Mouse (Mus musculus): ENCODE measurements around the gene Rnf41. TPM values are rescaled to one million over a fixed set of nuclear protein-coding genes. Genes with fewer than 3 reads are reported as not detected.

Gene Rnf41
- polyA plus RNA-seq (2021), result 43.3 TPM

GRCm38 (mm10) chr10:128411211-128412054 lies at the start of gene Rnf41, which contains the start of gene Nabp2:
Rnf41 (plus strand) TSS chr10:128411657.
Nabp2 (minus strand) TSS chr10:128411492.
- in situ Hi-C loops (cut with MboI; ENCODE audit: low pct_unique_long_range_greater_than_20kb), result no loop called here
- H3K27me3 ChIP-seq, result no peaks in the 10 kb centered on the region
- ATAC-seq, result peak; percentile 81
- peak; percentile 83 for DNase-seq (ENCODE audit: low read depth, low spot score)
- POLR2A ChIA-PET, result interaction anchor here (0.6 to 1.8 kb wide), 11 partner anchors 10 to 89 kb away, joined by 3 to 7 read pairs (median 4); partner anchors contain the start of genes Ankrd52 and Coq10a
- no peak for TF ChIP-seq CTCF (IDR thresholded peaks at IDR 0.05)
- CTCF ChIA-PET, result interaction anchor here (0.9 to 2.0 kb wide), 11 partner anchors 9 to 136 kb away, joined by 3 to 10 read pairs (median 3); partner anchors contain the start of genes Ankrd52, Coq10a, Myl6 and Zc3h10

- no peak for DNase-seq (ENCODE audit: low read depth, low spot score)
- no peaks in the 10 kb centered on the region for H3K27me3 ChIP-seq
- CTCF ChIA-PET, result interaction anchor here (0.7 to 9.0 kb wide), 9 partner anchors 8 to 94 kb away, joined by 3 to 56 read pairs (median 4); no protein-coding TSS in a partner anchor
- in situ Hi-C loops (cut with MboI; ENCODE audit: low pct_unique_long_range_greater_than_20kb), result no loop called here
- no peak for TF ChIP-seq CTCF (IDR thresholded peaks at IDR 0.05)
- no peak for ATAC-seq
- POLR2A ChIA-PET, result interaction anchor here (1.4 kb wide), 1 partner anchor 15 kb away, joined by 3 read pairs; the partner anchor contains the start of gene Ankrd52
These were observed 49.6 kb upstream of the Rnf41 start for GRCm38 (mm10) chr10:128361836-128362235.

GRCm38 (mm10) chr10:128362568-128362967 lies 48.9 kb upstream of the Rnf41 start:
- no peak for DNase-seq (ENCODE audit: low read depth, low spot score)
- in situ Hi-C loops (cut with MboI; ENCODE audit: low pct_unique_long_range_greater_than_20kb), result no loop called here
- no peak for ATAC-seq
- peak; percentile 69 for TF ChIP-seq CTCF (IDR thresholded peaks at IDR 0.05)
- H3K27me3 ChIP-seq, result no peaks in the 10 kb centered on the region
- CTCF ChIA-PET, result interaction anchor here (1.1 to 9.0 kb wide), 8 partner anchors 8 to 88 kb away, joined by 3 to 56 read pairs (median 4); no protein-coding TSS in a partner anchor
- POLR2A ChIA-PET, result no interaction called here

- TF ChIP-seq CTCF (IDR thresholded peaks at IDR 0.05), result no peak
- no peaks in the 10 kb centered on the region for H3K27me3 ChIP-seq
- DNase-seq (ENCODE audit: low read depth, low spot score) (no peak), ATAC-seq (no peak)
- CTCF ChIA-PET, result interaction anchor here (0.9 to 3.8 kb wide), 3 partner anchors 9 to 43 kb away, joined by 3 to 17 read pairs (median 4); partner anchors contain the start of genes Nabp2 and Rnf41
- in situ Hi-C loops (cut with MboI; ENCODE audit: low pct_unique_long_range_greater_than_20kb), result loop anchor here (5.0 kb wide), 1 partner anchor 89 kb away; the partner anchor contains the start of gene Smarcc2
- POLR2A ChIA-PET, result interaction anchor here (1.0 to 4.1 kb wide), 5 partner anchors 9 to 72 kb away, joined by 3 to 17 read pairs (median 7); partner anchors contain the start of genes Ankrd52, Cs, Nabp2 and Rnf41
These were observed 43.5 kb upstream of the Rnf41 start for GRCm38 (mm10) chr10:128367899-128368401.

GRCm38 (mm10) chr10:128368402-128369217 lies 42.8 kb upstream of the Rnf41 start, which contains the start of gene Coq10a:
Coq10a (minus strand) TSS chr10:128368997.
- TF ChIP-seq CTCF (IDR thresholded peaks at IDR 0.05), result no peak
- DNase-seq (ENCODE audit: low read depth, low spot score) (no peak), ATAC-seq (peak; percentile 91)
- H3K27me3 ChIP-seq, result no peaks in the 10 kb centered on the region
- POLR2A ChIA-PET, result interaction anchor here (1.0 to 4.1 kb wide), 4 partner anchors 9 to 43 kb away, joined by 3 to 17 read pairs (median 8); partner anchors contain the start of genes Ankrd52, Cs, Nabp2 and Rnf41
- in situ Hi-C loops (cut with MboI; ENCODE audit: low pct_unique_long_range_greater_than_20kb), result loop anchor here (5.0 kb wide), 1 partner anchor 89 kb away; the partner anchor contains the start of gene Smarcc2
- CTCF ChIA-PET, result interaction anchor here (0.9 to 3.8 kb wide), 5 partner anchors 9 to 43 kb away, joined by 3 to 17 read pairs (median 4); partner anchors contain the start of genes Ankrd52, Nabp2 and Rnf41

- ChIA-PET POLR2A (interaction anchor here (2.2 to 4.1 kb wide), 3 partner anchors 8 to 42 kb away, joined by 7 to 17 read pairs (median 9); partner anchors contain the start of genes Ankrd52, Cs, Nabp2 and Rnf41), CTCF (interaction anchor here (0.9 to 3.8 kb wide), 4 partner anchors 8 to 42 kb away, joined by 3 to 17 read pairs (median 4); partner anchors contain the start of genes Ankrd52, Nabp2 and Rnf41)
- in situ Hi-C loops (cut with MboI; ENCODE audit: low pct_unique_long_range_greater_than_20kb), result loop anchor here (5.0 kb wide), 1 partner anchor 88 kb away; the partner anchor contains the start of gene Smarcc2
- no peaks in the 10 kb centered on the region for H3K27me3 ChIP-seq
- ATAC-seq (no peak), DNase-seq (ENCODE audit: low read depth, low spot score) (no peak)
- no peak for TF ChIP-seq CTCF (IDR thresholded peaks at IDR 0.05)
These were observed 42.3 kb upstream of the Rnf41 start for GRCm38 (mm10) chr10:128369218-128369543.

GRCm38 (mm10) chr10:128369599-128369998 lies 41.9 kb upstream of the Rnf41 start:
- ChIA-PET CTCF (interaction anchor here (1.6 to 3.8 kb wide), 2 partner anchors 10 kb away, joined by 3 to 17 read pairs; no protein-coding TSS in a partner anchor), POLR2A (interaction anchor here (2.2 to 4.1 kb wide), 3 partner anchors 8 to 42 kb away, joined by 7 to 17 read pairs (median 9); partner anchors contain the start of genes Ankrd52, Cs, Nabp2 and Rnf41)
- in situ Hi-C loops (cut with MboI; ENCODE audit: low pct_unique_long_range_greater_than_20kb), result loop anchor here (5.0 kb wide), 1 partner anchor 88 kb away; the partner anchor contains the start of gene Smarcc2
- ATAC-seq (no peak), DNase-seq (ENCODE audit: low read depth, low spot score) (no peak)
- H3K27me3 ChIP-seq, result no peaks in the 10 kb centered on the region
- no peak for TF ChIP-seq CTCF (IDR thresholded peaks at IDR 0.05)

GRCm38 (mm10) chr10:128370021-128370420 lies 41.4 kb upstream of the Rnf41 start:
- ATAC-seq (no peak), DNase-seq (ENCODE audit: low read depth, low spot score) (no peak)
- in situ Hi-C loops (cut with MboI; ENCODE audit: low pct_unique_long_range_greater_than_20kb), result no loop called here
- ChIA-PET CTCF (interaction anchor here (0.9 to 1.6 kb wide), 2 partner anchors 8 to 9 kb away, joined by 3 read pairs; no protein-coding TSS in a partner anchor), POLR2A (interaction anchor here (2.2 to 4.1 kb wide), 3 partner anchors 7 to 41 kb away, joined by 7 to 17 read pairs (median 9); partner anchors contain the start of genes Ankrd52, Cs, Nabp2 and Rnf41)
- TF ChIP-seq CTCF (IDR thresholded peaks at IDR 0.05), result no peak
- H3K27me3 ChIP-seq, result no peaks in the 10 kb centered on the region

GRCm38 (mm10) chr10:128370601-128371000 lies 40.9 kb upstream of the Rnf41 start:
- CTCF ChIA-PET, result interaction anchor here (0.9 kb wide), 1 partner anchor 9 kb away, joined by 3 read pairs; no protein-coding TSS in a partner anchor
- TF ChIP-seq CTCF (IDR thresholded peaks at IDR 0.05), result no peak

More at GRCm38 (mm10) chr10:128370601-128371000, 40.9 kb upstream of the Rnf41 start:
- DNase-seq (ENCODE audit: low read depth, low spot score) (no peak), ATAC-seq (no peak)
- in situ Hi-C loops (cut with MboI; ENCODE audit: low pct_unique_long_range_greater_than_20kb), result no loop called here
- H3K27me3 ChIP-seq, result no peaks in the 10 kb centered on the region
- POLR2A ChIA-PET, result no interaction called here

Measured in Patski (cell line).